Mouse (Mus musculus): Measurements from ENCODE around the gene Tspear.
"Not testable (repeated sequence)": the region's sequence is repeated elsewhere in the genome, so short reads cannot be mapped to it uniquely, and the experiment has no call there.

The Tspear gene

GRCm38 (mm10) chr10:77711157-77711556 is 24.8 kb downstream of the Tspear start, which contains the start of gene Gm10024:
Gene Gm10024 (plus strand): TSS chr10:77711457.
- DNase-seq (ENCODE audit: low read depth, low spot score), result not testable (repeated sequence)

DNA sequence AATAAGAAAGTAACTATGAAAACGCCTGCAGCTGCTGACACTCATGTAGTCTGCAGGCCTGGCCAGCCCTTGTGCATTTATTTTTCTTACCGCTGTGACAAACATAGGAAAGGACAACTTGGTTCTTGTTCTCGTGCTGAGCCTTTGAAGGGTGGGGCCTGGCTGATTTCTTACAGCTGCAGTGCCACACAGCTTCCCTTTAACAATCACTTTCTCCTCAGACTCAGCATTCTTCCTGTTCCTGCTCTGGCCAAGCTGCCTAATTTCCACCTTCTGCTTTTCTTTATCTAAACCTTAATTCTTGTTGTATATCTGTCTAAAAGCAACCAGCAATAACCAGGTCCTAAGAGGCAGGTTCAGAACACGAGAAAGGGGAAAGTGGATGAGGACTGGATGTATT is 27.4 kb downstream of the Tspear start:
- DNase-seq (ENCODE audit: low read depth, low spot score), result no peak

GRCm38 (mm10) chr10:77715507-77715906 is 29.1 kb downstream of the Tspear start, which contains the start of gene Gm10142:
Gene Gm10142 (plus strand): TSS chr10:77715807.
- DNase-seq (ENCODE audit: low read depth, low spot score), result no peak

- not testable (repeated sequence) for DNase-seq (ENCODE audit: low read depth, low spot score)
Measured at GRCm38 (mm10) chr10:77720299-77720698, 33.9 kb downstream of the Tspear start, which contains the start of gene Krtap12-1. Gene Krtap12-1 (plus strand): TSS chr10:77720599.

DNA sequence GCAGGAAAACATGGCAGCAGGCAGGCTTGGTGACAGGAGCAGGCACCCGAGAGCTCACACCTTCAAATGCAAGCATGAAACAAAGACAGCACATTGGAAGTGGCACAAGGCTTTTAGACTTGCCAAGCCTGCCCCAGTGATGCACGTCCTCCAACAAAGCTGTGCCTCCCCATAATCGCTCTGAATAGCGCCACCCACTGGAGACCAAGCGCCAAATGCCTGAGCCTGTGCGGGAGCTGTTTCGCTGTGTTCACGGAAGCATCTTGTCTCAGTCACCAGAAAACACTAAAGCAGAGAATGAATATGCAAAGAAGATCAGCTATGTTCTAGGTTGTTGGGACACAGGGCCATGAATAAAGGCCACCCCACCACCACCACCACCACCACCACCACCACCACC is 38.5 kb downstream of the Tspear start:
- DNase-seq (ENCODE audit: low read depth, low spot score), result no peak

GRCm38 (mm10) chr10:77726186-77726585 is 39.8 kb downstream of the Tspear start, which contains the start of gene Gm10100:
Gene Gm10100 (plus strand): TSS chr10:77726486.
- no peak for DNase-seq (ENCODE audit: low read depth, low spot score)

DNA sequence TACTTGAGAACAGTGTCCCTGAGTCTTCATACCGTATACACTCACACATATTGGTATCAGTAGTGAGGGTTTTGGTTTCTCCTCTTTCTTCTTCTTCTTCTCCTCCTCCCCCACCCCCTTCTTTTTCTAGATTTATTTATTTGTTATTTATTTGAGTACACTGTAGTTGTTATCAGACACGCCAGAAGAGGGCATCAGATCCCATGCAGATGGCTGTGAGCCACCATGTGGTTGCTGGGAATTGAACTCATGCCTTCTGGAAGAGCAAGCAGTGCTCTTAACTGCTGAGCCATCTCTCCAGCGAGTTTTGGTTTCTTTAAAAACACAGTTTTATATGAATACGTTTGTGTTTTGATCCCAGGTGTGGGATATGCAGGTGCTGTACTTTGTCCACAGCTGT is 41.9 kb downstream of the Tspear start:
- no peak for DNase-seq (ENCODE audit: low read depth, low spot score)

GRCm38 (mm10) chr10:77729241-77729640 is 42.9 kb downstream of the Tspear start:
- peak; percentile 8 for DNase-seq (ENCODE audit: low read depth, low spot score)

DNA sequence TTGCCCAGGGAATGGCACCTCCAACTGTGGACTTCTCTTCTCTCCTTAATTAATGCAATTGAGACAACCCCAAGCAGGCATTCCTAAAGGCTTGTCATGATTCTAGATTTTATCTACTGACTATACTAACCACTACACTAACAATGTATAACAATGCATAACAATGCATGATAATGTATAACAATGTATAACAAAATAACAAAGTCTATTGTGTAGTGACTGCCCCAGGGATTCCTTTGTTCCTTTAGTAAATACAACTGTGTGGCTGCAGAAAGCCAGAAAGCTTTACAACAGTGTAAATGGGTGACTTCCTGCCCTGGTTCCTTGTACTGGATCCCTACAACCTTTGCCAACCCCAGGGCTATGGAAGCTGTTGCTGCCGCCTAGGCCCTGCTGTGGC is 49.6 kb downstream of the Tspear start:
- no peak for DNase-seq (ENCODE audit: low read depth, low spot score)

DNA sequence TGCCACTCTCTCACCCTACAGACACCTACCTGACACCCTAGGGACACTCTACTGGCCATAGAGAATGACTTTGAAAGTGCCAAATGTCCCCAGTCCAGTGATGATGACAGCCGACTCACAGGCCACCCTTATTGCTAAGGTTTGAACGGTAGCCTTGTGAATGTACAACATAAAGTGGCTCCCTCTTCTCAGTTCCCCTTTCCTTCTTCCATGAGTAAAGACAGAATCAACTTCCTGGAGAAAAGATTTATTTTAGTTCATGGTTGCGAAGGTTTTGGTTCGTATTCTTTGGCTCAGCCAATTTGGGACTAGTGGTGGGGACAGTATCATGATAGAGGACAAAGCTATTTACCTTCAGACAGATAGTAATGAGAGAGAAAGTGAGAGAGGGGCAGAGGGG is 52.6 kb downstream of the Tspear start:
- no peak for DNase-seq (ENCODE audit: low read depth, low spot score)

GRCm38 (mm10) chr10:77741924-77742688 is 55.7 kb downstream of the Tspear start, which contains the start of gene Gm18596:
Gene Gm18596 (minus strand): TSS chr10:77742638.
- not testable (repeated sequence) for DNase-seq (ENCODE audit: low read depth, low spot score)

DNA sequence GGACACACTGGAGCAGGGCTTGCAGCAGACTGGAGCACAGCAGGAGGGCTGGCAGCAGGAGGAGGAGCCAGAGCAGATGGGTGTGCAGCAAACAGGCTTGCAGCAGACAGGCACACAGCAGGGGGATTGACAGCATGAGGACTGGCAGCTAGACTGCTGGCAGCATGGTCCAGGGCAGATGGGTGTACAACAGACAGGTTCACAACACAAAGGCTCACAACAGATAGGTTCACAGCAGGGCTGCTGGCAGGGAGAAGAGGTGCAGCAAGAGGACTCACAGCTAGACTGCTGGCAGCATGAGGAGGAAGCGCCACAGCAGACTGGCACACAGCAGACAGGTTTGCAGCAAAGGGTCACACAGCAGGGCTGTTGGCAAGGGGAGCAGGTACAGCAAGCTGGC is 64.3 kb downstream of the Tspear start:
- DNase-seq (ENCODE audit: low read depth, low spot score), result not testable (repeated sequence)

DNA sequence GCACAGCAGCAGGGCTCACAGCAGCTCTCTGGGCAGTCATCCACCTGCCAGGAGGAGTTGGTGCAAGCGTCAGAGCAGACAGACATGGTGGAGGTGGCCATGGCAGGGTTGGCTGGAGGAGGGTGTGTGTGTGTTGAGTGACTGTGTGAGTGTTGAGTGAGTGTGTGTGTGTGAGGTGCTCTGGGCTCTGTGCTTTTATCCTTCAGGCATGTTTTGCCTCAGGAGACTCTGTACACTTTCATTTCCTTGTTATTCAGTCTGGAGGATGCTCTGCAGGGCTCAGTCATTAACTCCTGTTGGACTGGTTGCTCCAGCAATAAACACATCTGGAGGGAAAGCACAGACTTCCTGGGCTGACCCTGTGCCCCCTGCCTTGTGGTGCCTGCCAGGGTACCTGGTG is 64.9 kb downstream of the Tspear start, which contains the start of gene Gm9736:
TSS of gene Gm9736 (minus strand) at position 101 of the 400 bp plus-strand sequence.
- not testable (repeated sequence) for DNase-seq (ENCODE audit: low read depth, low spot score)

DNA sequence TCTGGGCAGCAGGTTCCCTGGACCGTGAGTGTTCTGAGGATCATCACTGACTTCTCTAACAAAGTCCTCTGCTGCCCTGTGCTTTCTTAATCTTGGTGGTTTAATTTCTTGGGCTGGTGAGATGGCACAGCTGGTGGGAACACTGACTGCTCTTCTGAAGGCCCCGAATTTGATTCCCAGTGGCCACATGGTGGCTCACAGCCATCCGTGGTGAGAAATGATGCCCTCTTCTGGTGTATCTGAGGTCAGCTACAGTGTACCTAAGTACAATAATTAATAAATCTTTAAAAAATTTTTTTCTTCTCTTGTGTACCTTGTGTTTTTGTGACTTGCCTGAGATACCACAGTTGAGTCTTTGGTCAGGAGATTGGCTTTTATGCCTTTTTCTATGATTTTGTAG is 65.9 kb downstream of the Tspear start:
- not testable (repeated sequence) for DNase-seq (ENCODE audit: low read depth, low spot score)

DNA sequence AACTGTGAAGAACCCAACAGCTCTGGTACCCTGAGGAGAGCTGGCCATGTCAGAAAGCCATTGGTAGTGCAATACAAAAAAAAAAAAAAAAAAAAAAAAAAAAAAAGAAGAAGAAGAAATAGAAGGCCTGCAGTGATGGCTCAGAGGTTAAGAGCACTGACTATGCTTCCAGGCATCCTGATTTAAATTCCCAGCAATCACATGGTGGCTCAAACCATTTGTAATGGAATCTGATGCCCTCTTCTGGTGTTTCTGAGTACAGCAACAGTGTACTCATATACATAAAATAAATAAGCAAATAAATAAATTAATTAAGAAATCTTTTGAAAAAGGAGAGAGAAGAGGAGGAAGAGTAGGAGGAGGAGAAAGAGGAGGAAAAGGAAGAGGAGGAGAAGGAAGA is 67.1 kb downstream of the Tspear start:
- no peak for DNase-seq (ENCODE audit: low read depth, low spot score)

GRCm38 (mm10) chr10:77759582-77759981 is 73.2 kb downstream of the Tspear start, which contains the start of gene Gm3233:
Gene Gm3233 (minus strand): TSS chr10:77759682.
- DNase-seq (ENCODE audit: low read depth, low spot score), result not testable (repeated sequence)

DNA sequence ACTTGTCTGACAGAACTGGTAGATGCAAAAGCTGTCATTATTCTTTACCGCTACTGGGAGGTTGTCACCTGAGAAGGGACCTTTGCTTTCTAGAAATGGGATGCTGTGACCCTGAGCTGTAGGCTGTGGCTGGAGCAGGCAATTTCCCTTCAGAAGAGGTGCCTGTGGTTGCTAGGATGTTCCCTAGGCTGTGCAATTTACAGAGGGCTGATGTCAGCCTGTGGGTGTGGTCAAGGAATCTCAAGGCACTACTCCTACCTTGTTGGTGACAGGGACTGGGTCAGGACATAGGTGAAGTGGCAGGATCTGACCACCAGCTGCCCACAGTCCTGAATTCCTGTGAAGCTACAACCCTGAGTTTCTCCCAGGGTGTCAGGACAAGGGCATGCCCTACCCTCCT is 83.4 kb downstream of the Tspear start:
- no peak for DNase-seq (ENCODE audit: low read depth, low spot score)

DNA sequence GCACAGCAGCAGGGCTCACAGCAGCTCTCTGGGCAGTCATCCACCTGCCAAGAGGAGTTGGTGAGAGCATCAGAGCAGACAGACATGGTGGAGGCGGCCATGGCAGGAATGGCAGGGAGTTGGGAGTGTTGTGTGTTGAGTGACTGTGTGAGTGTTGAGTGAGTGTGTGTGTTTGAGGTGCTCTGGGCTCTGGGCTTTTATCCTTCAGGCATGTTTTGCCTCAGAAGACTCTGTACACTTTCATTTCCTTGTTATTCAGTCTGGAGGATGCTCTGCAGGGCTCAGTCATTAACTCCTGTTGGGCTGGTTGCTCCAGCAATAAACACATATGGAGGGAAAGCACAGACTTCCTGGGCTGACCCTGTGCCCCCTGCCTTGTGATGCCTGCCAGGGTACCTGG is 84.9 kb downstream of the Tspear start, which contains the start of gene Gm3238:
TSS of gene Gm3238 (minus strand) at position 101 of the 400 bp plus-strand sequence.
- DNase-seq (ENCODE audit: low read depth, low spot score), result not testable (repeated sequence)

- not testable (repeated sequence) for DNase-seq (ENCODE audit: low read depth, low spot score)
Measured at GRCm38 (mm10) chr10:77772142-77772541, 85.8 kb downstream of the Tspear start.

DNA sequence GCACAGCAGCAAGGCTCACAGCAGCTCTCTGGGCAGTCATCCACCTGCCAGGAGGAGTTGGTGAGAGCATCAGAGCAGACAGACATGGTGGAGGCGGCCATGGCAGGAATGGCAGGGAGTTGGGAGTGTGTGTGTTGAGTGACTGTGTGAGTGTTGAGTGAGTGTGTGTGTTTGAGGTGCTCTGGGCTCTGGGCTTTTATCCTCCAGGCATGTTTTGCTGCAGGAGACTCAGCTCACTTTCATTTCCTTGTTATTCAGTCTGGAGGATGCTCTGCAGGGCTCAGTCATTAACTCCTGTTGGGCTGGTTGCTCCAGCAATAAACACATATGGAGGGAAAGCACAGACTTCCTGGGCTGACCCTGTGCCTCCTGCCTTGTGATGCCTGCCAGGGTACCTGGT is 90.5 kb downstream of the Tspear start, which contains the start of gene Gm7138:
TSS of gene Gm7138 (minus strand) at position 101 of the 400 bp plus-strand sequence.
- DNase-seq (ENCODE audit: low read depth, low spot score), result not testable (repeated sequence)

GRCm38 (mm10) chr10:77782442-77782841 is 96.1 kb downstream of the Tspear start, which contains the start of gene Gm3250:
Gene Gm3250 (minus strand): TSS chr10:77782542.
- DNase-seq (ENCODE audit: low read depth, low spot score), result not testable (repeated sequence)

- not testable (repeated sequence) for DNase-seq (ENCODE audit: low read depth, low spot score)
Measured at GRCm38 (mm10) chr10:77783396-77783795, 97.0 kb downstream of the Tspear start.

Measured in CD4-positive helper T cell, adult 2 months (primary cell).